Mouse (Mus musculus): ENCODE data around the gene Gm13288. TPM values are rescaled to one million over a fixed set of nuclear protein-coding genes. Genes with fewer than 3 reads are reported as not detected.
"Not testable (repeated sequence)": the region's sequence is repeated elsewhere in the genome, so short reads cannot be mapped to it uniquely, and the experiment has no call there.

Gm13288 gene
- polyA plus RNA-seq (2016; fragmentation: Nextera tagmentation; extraction: Ambion mirVana), result not detected in 2 replicates

DNA sequence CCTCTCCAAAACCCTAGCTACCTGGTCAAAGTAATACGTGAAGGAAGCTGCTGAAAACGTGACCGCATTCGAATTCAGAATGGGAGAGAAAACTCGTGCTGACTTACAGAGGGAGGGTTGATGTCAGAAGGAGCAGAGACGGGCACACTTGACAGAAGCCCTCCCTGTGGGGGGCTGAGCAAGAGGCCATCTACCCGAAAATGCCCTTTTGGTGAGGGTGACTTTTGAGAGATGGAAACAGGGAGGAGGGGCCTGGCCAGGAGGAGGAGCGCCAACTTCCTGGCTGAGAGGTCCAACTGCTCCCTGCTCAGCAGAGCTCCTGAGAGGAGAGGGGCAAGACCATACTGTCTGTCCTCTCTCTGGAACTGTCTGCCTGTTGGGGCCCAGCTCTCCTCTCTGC lies at the start of gene Gm13288:
TSS of gene Gm13288 (plus strand) at position 301 of the 400 bp plus-strand sequence.
- no CpG with 5 or more reads among the region's 8 CpGs for WGBS
- not testable (repeated sequence) for H3K4me3 ChIP-seq; H3K4me1 ChIP-seq; H3K27me3 ChIP-seq (replicated peaks); H3K27ac ChIP-seq; ATAC-seq (ENCODE audit: low FRiP score, low read depth); H3K9me3 ChIP-seq; H3K36me3 ChIP-seq; H3K9ac ChIP-seq
- peak within 1 kb of the TSS; percentile 46 for H3K4me2 ChIP-seq (replicated peaks)

DNA sequence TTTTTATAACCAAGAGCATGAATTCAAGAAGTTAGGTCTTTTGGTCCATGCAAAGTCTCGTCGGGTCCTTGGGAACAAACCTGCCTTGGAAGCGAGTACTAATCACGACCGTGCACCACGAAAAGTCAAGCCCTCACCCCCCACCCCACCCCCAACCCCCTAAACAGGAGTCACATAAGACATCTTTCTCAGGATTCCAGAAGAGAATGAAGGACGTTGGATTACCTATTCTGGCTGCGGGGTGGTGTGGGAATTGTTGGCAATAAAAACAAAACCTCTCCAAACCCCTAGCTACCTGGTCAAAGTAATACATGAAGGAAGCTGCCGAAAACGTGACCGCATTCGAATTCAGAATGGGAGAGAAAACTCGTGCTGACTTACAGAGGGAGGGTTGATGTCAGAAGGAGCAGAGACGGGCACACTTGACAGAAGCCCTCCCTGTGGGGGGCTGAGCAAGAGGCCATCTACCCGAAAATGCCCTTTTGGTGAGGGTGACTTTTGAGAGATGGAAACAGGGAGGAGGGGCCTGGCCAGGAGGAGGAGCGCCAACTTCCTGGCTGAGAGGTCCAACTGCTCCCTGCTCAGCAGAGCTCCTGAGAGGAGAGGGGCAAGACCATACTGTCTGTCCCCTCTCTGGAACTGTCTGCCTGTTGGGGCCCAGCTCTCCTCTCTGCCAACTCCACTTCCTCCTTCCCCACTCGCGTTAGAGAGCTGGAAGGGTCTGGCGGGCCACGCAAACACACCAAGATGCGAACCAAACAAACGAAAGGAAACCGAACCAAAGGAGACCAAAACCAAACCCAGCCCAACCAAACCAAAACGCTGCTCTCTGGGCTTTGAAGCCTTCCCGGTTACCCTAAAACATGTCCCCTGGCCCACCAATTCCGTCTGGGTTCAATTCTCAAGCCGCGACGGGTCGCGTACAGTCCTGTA lies 48.5 kb upstream of the Gm13288 start:
- H3K4me3 ChIP-seq, result peak overlapping the region; percentile 33
- H3K27me3 ChIP-seq (replicated peaks); H3K9me3 ChIP-seq; H3K36me3 ChIP-seq; H3K27ac ChIP-seq; H3K4me1 ChIP-seq: not testable (repeated sequence)
- ATAC-seq (ENCODE audit: low FRiP score, low read depth), result peak; percentile 41; the same call in 1 of the 2 replicates
- peak overlapping the region; percentile 10; the same call in 1 of the 2 replicates for H3K9ac ChIP-seq
- peak overlapping the region; percentile 62 for H3K4me2 ChIP-seq (replicated peaks)
- WGBS, result 12% methylated on average over 29 of the region's 31 CpGs

- peak overlapping the region; percentile 33 for H3K4me3 ChIP-seq
- H3K9me3 ChIP-seq; H3K4me1 ChIP-seq; H3K36me3 ChIP-seq; H3K27me3 ChIP-seq (replicated peaks); H3K27ac ChIP-seq; H3K9ac ChIP-seq: not testable (repeated sequence)
- ATAC-seq (ENCODE audit: low FRiP score, low read depth), result peak; percentile 100
- WGBS, result under 1% methylated on average over 21 of the region's 21 CpGs
- peak overlapping the region; percentile 62 for H3K4me2 ChIP-seq (replicated peaks)
These were observed 47.7 kb upstream of the Gm13288 start for GRCm38 (mm10) chr4:88757628-88758031.

- not testable (repeated sequence) for ATAC-seq (ENCODE audit: low FRiP score, low read depth); H3K4me2 ChIP-seq (replicated peaks)
- WGBS, result 92% methylated on average over 9 of the region's 9 CpGs
These were observed 46.6 kb upstream of the Gm13288 start for GRCm38 (mm10) chr4:88758751-88759150.

GRCm38 (mm10) chr4:88759610-88760268 lies 45.6 kb upstream of the Gm13288 start, which contains the start of gene Gm13283:
Gene Gm13283 (plus strand): TSS chr4:88760119.
- H3K9ac ChIP-seq; H3K27ac ChIP-seq; H3K9me3 ChIP-seq; H3K27me3 ChIP-seq (replicated peaks); H3K36me3 ChIP-seq; ATAC-seq (ENCODE audit: low FRiP score, low read depth); H3K4me1 ChIP-seq: not testable (repeated sequence)
- Histone ChIP-seq H3K4me2 (replicated peaks) (peak within 1 kb of the TSS; percentile 59), H3K4me3 (peak within 1 kb of the TSS; percentile 27)
- 24% methylated on average over 11 of the region's 14 CpGs for WGBS

More at GRCm38 (mm10) chr4:88758751-88759150, 46.6 kb upstream of the Gm13288 start:
- H3K36me3 ChIP-seq; H3K9me3 ChIP-seq; H3K9ac ChIP-seq; H3K4me3 ChIP-seq; H3K4me1 ChIP-seq; H3K27me3 ChIP-seq (replicated peaks); H3K27ac ChIP-seq: not testable (repeated sequence)

- WGBS, result 0% methylated on average over 24 of the region's 28 CpGs
- not testable (repeated sequence) for H3K36me3 ChIP-seq; ATAC-seq (ENCODE audit: low FRiP score, low read depth); H3K27me3 ChIP-seq (replicated peaks); H3K9me3 ChIP-seq; H3K27ac ChIP-seq; H3K9ac ChIP-seq; H3K4me1 ChIP-seq
- peak overlapping the region; percentile 59 for H3K4me2 ChIP-seq (replicated peaks)
- H3K4me3 ChIP-seq, result peak overlapping the region; percentile 27
These were observed 44.9 kb upstream of the Gm13288 start for GRCm38 (mm10) chr4:88760431-88760830.

- not testable (repeated sequence) for H3K27me3 ChIP-seq (replicated peaks); H3K4me3 ChIP-seq; H3K9ac ChIP-seq; H3K27ac ChIP-seq; H3K4me2 ChIP-seq (replicated peaks); H3K36me3 ChIP-seq; H3K4me1 ChIP-seq; ATAC-seq (ENCODE audit: low FRiP score, low read depth); H3K9me3 ChIP-seq
- 82% methylated on average over 6 of the region's 8 CpGs for WGBS
These were observed 43.6 kb upstream of the Gm13288 start for GRCm38 (mm10) chr4:88761776-88762175.

- H3K27me3 ChIP-seq (replicated peaks); H3K9ac ChIP-seq; H3K4me3 ChIP-seq; H3K36me3 ChIP-seq; H3K27ac ChIP-seq; H3K4me2 ChIP-seq (replicated peaks); H3K4me1 ChIP-seq; H3K9me3 ChIP-seq; ATAC-seq (ENCODE audit: low FRiP score, low read depth): not testable (repeated sequence)
- WGBS, result 63% methylated on average over 9 of the region's 9 CpGs
These were observed 43.0 kb upstream of the Gm13288 start for GRCm38 (mm10) chr4:88762341-88762740.

- H3K9me3 ChIP-seq; H3K4me1 ChIP-seq; H3K27me3 ChIP-seq (replicated peaks); H3K36me3 ChIP-seq; ATAC-seq (ENCODE audit: low FRiP score, low read depth); H3K27ac ChIP-seq; H3K9ac ChIP-seq: not testable (repeated sequence)
- Histone ChIP-seq H3K4me3 (peak overlapping the region; percentile 27), H3K4me2 (replicated peaks) (peak overlapping the region; percentile 57)
- WGBS, result 4% methylated on average over 31 of the region's 42 CpGs
These were observed 41.8 kb upstream of the Gm13288 start for GRCm38 (mm10) chr4:88763384-88764018.

DNA sequence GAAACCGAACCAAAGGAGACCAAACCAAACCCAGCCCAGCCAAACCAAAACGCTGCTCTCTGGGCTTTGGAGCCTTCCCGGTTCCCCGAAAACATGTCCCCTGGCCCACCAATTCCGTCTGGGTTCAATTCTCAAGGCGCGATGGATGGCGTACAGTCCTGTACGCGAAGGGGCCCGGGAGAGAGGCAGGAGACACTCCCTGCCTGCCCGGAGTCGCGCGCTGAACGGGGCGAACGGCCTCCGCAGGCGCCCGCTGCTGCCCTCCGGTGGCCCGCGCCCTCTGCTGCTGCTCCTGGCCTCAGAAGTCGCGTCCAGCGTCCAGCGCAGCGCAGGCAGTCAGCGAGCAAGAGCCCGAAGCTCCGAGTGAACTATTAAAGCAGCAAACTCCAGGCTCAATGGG lies 31.8 kb upstream of the Gm13288 start, which contains the start of gene Gm13290:
TSS of gene Gm13290 (plus strand) at position 301 of the 400 bp plus-strand sequence.
- not testable (repeated sequence) for H3K36me3 ChIP-seq; H3K9me3 ChIP-seq; H3K9ac ChIP-seq; H3K27ac ChIP-seq; H3K4me3 ChIP-seq; H3K4me2 ChIP-seq (replicated peaks); ATAC-seq (ENCODE audit: low FRiP score, low read depth); H3K4me1 ChIP-seq; H3K27me3 ChIP-seq (replicated peaks)
- no CpG with 5 or more reads among the region's 32 CpGs for WGBS

GRCm38 (mm10) chr4:88776622-88777021 lies 28.7 kb upstream of the Gm13288 start, which contains the start of gene Gm13289:
Gene Gm13289 (plus strand): TSS chr4:88776922.
- not testable (repeated sequence) for H3K9me3 ChIP-seq; H3K27ac ChIP-seq; H3K36me3 ChIP-seq; ATAC-seq (ENCODE audit: low FRiP score, low read depth); H3K4me3 ChIP-seq; H3K27me3 ChIP-seq (replicated peaks); H3K9ac ChIP-seq; H3K4me1 ChIP-seq; H3K4me2 ChIP-seq (replicated peaks)
- WGBS, result no CpG with 5 or more reads among the region's 29 CpGs

GRCm38 (mm10) chr4:88779550-88779949 lies 25.8 kb upstream of the Gm13288 start, which contains the start of gene Gm13272:
Gene Gm13272 (plus strand): TSS chr4:88779850.
- H3K27me3 ChIP-seq (replicated peaks); H3K27ac ChIP-seq; H3K4me2 ChIP-seq (replicated peaks); H3K36me3 ChIP-seq; H3K9me3 ChIP-seq; H3K4me3 ChIP-seq; ATAC-seq (ENCODE audit: low FRiP score, low read depth); H3K9ac ChIP-seq; H3K4me1 ChIP-seq: not testable (repeated sequence)
- WGBS, result no CpG with 5 or more reads among the region's 29 CpGs

All from neural tube, embryonic 12.5 days (tissue).